Mouse (Mus musculus) liver, postnatal 0 days (tissue): ENCODE measurements at regions not wholly inside any gene's neighbourhood (a gene's known extent, or its start where the extent isn't known, plus 50 kb on each side); places are given as distances from the start of the nearest gene placed in this dataset.

Source experiments
- CTCF ChIP-seq: sonication (generic); IDR thresholded peaks from 2 replicates; pipeline ENCODE4 v1.5.1; 2016; ENCODE audit warnings: antibody characterized with exemption, low read depth
- EP300 ChIP-seq: IDR thresholded peaks from 2 replicates; pipeline ENCODE4 v1.6.1; 2016; ENCODE audit warnings: antibody characterized with exemption, low read depth, mild to moderate bottlenecking

- no peak for TF ChIP-seq CTCF
- no peak for TF ChIP-seq EP300
Observed at GRCm38 (mm10) chr13:52448902-52449301, 82.2 kb downstream of the Diras2 start.
